Mouse (Mus musculus) spleen, postnatal 14 days (tissue): Measurements from ENCODE around the gene Csnk1g2.

ENCODE experiments used
- DNase-seq, 2 experiments: peaks; one replicate each; pipeline ENCODE4 v3.0.0; 2021 to 2022; ENCODE audit warnings: low spot score in 2 of 2

The Csnk1g2 gene

DNA sequence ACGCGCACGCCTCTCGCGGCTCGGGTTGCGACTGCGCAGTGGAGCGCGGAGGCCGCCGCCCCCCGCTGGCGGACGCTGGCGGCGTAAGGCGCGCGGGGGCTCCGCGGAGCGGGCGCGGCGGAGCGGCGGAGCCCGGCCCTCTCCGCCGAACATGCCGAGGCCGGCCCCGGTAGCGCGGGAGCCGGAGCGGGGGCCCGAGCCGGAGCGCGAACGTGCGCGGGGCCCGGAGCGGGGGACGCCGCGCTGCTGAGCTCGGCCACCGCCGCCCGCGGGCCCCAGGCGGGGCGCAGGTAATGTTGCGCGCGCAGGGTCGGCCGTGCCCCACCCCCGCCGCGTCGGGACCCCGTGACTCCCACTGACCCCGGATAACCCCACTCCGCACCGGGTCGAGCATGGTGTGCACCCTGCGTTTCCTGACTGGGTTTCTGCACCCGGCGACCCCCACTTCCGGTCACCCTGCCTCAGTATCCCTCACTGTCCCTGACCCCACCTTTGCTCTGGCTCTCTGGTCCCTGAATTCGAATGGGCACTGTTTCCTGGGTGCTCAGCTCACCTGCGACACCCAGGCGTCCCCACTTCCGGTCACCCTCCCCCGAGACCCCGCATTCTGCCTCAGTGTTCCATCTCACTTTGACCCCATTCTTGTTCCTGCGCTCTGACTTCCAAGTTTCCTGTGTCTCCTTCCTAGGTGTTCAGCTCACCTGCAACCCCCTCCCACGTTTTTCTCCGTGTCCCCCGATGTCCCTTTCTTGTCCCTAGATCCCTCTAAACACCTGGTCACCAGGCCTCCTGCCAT is at the start of gene Csnk1g2:
Gene Csnk1g2 (plus strand): TSS at position 178 of the 796 bp plus-strand sequence.
- peak; percentile 48 to 70 for DNase-seq

DNA sequence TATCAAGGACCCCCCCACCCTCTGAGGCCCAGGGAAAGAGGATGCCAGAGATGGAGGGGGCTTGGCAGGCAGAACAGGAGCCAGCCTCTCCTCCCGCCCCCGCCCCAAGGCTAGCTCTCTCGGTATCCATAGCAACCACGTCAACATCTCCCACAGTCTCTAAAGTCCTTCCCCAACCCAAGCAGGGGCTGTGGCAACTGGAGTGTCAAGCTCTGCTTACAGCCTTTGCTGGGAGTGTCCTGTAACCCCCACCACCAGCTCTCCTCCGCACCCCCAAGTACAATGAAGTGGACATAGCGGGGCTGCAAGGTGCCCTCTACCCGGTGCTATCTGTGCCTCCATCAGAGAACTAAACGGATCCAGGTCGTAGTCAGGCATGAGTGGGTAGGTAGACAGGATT is 48.7 kb upstream of the Csnk1g2 start:
- no peak for DNase-seq

DNA sequence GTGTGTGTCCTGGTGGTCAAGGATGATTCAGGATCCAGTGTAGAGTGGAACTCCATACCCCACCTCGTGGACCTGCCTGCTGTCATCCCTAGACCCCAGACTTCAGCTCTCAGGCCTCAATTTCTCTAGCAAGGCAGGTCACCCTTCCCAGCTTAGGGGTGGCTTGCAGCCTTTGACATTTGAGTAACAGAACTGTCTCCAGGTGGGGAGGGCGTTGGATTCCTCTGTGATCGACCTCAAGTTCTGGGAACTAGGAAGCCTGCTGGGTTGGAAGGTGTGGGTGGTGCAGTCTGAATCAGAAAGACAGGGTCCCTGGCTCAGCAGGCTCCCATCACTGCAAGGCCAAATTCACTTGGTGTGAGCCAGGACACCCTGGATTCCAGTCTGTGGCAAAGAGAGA is 47.7 kb upstream of the Csnk1g2 start:
- no peak for DNase-seq

DNA sequence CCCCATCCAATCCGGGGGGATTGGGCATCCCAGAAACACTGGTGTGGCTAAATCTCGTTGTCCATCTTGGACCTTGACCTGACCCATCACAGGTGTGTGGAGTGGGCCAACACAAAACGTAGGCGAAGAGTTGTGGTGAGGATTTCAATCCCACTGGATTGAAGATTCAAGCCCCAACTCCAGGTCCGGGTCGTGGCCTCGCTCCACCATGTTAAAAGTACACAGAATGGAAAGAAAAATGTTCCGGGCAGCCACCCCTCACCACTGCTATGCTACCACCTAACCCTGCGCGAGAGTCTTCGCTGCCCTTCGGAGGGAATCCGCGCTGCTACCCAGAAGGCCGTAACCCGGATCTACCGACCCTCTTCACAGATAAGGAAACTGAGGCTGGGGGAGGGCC is 46.7 kb upstream of the Csnk1g2 start:
- DNase-seq = no peak

DNA sequence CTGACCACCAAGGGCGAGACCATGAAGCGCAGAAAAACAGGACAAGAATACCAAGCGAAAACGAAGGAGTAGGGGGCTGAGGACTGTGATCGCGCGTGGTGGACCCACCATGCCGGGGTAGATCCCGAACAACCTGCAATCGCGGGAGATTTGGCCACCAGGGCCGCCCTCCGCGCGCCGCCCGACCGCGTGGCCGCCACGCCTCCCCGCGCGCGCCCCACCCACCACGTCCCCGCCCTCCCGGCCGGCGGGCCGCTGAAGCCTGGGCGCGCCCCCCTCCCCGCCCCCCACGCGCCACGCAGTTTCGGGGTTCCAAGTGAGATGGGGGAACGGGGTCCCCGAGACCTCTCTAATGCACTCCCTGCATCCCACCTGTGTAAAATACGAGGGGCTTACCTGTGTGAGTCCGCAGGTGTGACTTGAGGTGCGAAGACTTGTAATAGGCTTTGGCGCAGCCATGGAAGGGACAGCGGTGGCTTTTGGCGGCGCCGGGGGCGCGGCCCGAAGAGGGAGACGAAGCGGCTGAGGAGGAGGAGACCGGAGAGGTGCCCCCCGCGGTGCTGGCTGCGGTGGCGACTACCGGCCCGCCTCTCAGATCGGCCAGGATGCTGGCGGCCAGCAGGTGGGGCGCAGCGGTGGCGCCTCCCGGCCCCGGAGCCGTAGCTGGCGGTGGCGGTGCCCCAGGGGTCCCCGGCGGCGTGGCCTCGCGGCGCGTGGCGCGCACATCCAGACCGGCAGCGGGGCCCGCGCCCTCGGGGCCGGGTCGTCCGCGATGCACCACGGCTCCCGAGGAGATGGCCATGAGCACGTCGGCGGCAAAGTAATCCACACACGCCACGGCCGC is 46.1 kb upstream of the Csnk1g2 start:
- DNase-seq = peak; percentile 55 to 69

DNA sequence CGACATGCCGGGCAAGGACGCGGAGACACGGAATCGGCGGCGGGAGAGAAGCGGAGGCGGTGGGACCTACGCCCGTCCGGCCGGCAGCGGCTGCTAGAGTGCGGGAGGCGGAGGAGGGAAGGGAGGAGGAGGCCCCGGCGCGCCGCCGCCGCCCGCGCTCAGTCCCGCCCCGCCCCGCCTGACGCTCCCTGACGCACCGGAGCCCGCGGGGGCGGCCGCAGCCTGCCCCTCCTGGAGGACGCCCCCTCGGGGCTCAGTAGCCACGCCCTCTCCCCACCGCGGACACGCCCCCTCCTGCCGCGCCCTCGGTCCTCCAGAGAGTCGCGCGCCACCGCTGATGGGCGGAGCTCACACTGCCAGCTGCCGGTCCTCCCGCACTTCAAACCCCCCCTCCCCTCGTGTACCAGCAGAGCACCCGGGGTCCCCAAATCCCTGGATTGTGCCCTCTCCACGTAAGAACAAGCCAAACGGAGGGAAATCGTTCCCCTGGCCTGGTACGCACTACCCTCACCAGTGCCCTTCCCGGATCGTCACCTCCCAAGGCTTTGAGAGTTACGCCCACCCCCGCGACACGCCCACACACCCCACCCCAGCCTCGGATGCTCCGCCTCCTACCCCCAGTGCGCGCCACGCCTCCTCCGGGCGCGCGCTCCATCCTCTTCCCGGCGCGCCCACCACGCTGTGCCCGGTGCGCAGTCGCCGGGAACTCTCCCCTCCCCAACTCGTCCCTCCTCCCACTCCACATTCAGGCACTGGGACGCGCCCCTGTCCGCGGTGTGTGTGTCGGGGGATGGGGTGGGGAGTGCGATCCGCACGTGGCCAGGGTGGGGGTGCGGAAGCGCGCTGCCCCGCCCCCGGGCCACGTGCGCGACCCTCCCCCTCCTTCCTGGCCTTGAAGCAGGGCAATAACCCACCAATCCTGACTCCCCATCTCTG is 45.2 kb upstream of the Csnk1g2 start, which contains the start of gene Klf16:
Gene Klf16 (minus strand): TSS at position 127 of the 936 bp plus-strand sequence.
- DNase-seq = peak; percentile 99

DNA sequence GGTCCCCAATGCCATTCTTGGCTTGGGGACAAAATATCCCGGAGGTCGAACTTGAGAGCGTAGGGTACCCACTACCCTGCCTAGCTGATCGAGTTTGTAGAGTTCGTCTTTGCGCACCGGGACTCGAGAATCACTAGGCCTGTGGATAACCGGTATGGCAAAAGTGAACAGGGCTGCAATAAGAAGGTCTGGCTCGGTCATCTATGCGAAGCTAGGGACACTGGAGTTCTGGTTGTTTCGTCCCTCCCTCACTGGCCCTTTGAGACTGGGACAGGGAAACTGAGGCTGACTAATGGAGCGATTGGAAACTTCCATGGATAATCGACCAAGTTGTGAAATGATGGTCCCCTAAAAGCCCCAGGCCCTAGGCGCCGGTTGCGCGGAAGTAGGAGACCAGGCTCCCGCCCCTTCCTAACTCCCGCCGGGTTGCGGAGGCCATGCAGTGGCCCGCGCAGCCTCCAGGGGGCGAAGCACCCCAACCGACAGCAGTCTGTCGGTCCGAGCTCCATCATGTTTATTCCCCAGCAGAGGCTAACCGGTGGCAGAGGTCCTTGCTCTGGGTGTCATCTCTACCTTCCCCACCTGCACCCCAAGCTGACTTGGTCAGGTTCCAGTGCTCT is 44.4 kb upstream of the Csnk1g2 start:
- peak; percentile 80 to 84 for DNase-seq

DNA sequence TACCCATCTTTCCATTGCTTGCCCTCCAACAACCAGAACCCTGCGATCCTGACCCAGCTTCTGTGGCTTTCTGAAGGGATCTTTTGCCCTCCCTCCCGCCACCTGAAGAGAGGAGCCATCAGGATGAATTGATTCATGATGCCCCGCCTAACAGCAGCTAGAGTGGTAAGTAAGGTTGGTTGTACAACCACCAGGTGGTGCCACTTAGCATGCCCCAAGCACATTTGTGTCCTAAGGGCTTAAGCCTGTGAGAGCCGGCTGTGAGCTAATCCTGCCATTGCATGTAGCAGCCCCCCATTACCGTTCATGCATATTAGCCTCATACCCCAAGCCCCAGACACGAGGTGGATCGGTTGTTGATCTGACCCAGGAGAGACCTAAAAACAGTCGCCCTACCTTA is 43.7 kb upstream of the Csnk1g2 start:
- DNase-seq = peak; percentile 60 to 78

DNA sequence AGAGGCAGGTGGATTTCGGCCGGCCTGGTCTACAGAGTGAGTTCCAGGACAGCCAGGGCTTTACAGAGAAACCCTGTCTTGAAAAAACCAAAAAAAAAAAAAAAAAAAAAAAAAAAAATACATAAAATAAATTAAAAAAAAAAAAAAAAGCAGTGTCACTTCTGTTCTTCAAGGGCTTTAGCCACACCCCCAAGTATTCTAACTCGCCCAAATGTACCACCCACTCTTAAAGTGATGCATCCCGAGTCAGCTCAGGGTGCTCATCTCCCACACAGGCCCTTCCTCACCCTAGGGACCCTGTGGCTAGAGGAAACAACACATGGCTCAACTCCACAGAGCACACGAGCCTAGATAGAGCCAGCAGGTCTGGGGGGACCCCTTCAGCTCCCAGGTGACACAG is 39.6 kb upstream of the Csnk1g2 start:
- DNase-seq = no peak

DNA sequence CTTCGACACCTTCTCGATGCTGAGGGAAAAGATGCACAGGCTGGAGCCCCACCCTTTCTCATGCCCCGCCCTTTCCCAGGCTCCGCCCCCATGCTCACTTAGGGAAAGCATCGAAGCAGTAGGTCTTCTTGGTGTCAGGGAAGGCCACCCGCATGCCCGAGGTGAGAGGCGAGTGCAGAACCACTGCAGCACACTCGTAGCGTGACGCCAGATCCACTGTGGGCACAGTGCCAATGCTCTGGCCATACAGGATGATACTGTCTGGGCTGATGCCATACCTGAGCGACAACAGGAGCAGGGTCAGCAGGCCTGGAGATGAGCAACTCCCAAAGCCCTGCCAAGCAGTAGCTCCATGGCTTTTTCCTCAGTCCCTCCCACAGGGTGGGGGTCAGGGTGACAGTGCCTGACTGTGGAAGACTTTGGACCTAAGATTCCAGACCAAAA is 38.6 kb upstream of the Csnk1g2 start:
- no peak for DNase-seq

DNA sequence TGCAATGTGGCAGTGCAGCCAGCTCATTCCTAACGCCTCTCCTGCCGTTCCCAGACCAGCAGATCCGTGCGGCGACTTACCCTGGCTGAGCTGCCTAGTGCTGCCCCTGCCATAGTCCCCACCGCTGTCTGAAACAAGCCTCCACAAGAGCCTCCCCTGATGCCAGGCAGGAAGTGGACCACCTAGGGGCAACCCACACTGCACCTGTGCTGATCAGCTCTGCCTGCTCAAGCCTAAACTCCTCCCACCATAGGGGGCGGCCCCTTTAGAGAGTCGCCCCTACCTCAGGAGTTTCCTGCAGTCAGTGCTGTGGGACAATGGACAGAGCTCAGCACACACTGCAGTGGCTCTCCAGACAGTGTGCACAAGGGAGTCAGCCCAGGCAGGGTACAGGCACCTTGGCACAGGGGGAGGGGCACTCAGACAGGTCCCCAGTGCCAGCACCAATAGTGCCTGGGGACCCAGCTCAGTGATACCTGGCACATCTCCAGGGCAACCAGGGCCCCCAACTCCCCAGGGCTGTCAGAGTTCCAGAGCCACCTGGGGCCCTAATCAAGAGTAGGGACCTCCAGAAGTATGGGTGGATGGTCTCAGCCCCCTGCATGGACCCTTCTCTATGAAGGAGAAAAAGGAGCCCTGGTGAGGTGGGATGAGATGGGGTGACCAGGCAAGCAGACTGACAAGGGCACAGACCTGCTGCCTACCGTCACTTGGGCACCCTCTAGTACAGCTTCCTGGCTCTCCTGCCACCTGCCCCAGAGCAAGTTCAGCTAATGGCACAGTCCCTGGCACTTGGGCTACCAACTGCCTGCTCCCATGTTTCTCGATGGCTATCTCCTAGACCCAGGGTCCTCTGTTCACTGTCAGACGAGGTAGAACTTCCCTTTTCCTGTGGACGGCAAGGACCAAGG is 37.7 kb upstream of the Csnk1g2 start:
- no peak for DNase-seq

DNA sequence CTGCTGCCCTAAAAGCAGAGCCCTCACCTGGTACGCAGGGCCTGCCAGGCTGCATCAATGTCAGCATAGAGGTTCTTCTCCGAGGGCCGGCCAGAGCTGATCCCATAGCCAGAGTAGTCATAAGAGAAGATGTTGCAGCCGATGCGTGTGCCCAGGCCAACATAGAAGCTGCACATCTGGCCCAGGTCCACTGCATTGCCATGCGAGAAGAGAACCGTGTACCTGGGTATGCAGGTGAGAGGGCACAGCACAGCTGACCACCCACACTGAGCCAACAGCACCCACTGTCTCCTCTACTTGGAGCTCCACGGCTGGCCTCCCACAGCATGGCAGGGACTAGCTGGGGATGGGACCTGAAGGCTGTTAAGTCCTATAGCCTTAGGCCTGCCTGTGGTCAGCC is 37.1 kb upstream of the Csnk1g2 start:
- DNase-seq = no peak

DNA sequence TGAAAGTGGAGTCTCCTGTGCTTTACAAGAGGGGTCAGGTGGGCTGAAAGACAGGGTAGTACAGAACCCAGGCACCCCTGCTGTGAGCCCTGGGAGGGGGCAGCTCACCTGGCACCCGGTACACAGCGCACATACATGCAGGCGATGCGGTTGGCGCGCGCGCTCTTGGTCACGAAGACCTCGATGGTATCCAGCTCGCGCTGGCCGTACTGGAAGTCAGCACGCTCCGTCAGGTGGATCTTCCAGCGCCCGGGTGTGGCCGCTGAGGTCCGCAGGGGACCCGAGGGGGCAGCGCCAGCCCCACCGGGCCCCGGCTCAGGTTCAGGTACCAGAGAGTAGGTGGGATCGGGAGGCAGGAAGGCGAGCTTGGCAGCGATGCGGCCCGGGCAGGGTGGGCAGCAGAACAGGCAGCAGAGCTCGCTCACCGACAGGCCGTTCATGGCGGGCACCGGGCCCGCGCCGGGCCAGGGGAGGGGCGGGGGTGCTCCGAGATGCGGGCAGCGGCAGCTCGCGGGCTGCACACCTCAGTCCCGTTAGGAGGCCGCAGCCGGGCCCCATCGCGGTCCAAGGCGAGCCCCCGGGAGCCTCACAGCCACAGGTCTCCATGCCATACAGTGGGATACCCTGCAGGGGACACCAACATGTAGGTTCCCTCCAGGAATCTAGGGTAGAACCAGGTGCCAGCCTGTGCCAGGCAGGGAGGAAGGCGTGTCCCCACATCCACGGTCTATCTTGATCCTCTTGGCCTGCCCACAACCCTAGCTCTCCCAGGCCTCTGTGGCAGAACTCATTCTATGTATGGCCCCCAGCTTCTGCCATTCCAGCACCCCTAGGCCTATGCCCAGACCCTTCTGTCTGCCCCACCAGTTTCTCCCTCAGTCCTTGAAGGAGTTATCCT is 36.0 kb upstream of the Csnk1g2 start:
- DNase-seq = no peak

DNA sequence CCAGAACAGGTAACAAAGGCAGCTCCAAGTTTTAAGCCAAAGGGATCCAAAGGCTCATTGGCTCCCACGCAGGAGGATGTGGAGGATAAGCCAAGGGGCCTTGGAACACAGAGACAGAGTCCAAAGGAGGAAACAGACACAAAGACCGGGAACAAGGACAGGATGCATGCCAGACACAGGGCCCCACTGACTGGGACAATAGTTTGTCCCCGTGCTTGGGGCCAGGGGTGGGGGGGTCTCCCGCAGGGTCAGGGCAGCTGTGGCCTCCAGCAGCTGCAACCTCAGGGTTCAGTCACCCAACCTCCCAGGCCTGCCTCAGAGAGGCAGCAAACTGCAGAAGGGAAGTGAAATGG is 35.4 kb upstream of the Csnk1g2 start:
- no peak for DNase-seq

DNA sequence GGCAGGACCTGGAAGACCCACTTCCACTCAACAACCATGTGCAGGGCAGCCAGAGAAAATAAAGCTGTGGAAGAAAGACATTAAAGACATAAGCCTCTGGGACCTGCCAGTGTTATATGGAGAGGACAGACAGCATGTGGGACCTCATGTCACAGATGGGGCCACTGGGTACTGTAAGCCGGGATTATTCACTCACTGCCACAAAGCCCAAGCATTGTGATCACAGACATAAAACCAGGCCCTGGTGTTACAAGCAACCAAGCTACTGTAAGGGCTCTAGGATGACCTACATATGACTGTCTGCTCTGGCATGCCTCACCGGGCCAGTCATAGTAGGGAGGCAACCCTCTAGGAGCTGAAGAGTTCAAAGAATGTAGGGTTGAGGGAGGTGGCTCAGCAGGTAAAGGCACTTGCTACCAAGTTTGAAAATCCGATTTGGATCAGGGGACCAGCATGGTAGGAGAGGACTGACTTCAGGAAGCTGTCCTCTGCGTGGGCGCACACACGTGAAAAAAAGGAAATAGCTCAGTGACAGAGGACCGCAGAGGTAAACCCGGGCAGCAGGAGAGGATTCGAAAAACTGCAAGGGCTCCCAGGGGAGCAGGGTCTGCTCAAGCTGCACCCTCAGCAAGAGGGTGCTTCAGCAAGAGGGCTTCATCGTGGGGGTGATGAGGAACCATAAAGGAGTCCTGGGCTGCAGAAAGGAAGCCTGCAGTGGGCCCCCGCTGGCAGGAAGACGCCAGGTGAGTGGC is 33.3 kb upstream of the Csnk1g2 start:
- DNase-seq = peak; percentile 42 to 55

DNA sequence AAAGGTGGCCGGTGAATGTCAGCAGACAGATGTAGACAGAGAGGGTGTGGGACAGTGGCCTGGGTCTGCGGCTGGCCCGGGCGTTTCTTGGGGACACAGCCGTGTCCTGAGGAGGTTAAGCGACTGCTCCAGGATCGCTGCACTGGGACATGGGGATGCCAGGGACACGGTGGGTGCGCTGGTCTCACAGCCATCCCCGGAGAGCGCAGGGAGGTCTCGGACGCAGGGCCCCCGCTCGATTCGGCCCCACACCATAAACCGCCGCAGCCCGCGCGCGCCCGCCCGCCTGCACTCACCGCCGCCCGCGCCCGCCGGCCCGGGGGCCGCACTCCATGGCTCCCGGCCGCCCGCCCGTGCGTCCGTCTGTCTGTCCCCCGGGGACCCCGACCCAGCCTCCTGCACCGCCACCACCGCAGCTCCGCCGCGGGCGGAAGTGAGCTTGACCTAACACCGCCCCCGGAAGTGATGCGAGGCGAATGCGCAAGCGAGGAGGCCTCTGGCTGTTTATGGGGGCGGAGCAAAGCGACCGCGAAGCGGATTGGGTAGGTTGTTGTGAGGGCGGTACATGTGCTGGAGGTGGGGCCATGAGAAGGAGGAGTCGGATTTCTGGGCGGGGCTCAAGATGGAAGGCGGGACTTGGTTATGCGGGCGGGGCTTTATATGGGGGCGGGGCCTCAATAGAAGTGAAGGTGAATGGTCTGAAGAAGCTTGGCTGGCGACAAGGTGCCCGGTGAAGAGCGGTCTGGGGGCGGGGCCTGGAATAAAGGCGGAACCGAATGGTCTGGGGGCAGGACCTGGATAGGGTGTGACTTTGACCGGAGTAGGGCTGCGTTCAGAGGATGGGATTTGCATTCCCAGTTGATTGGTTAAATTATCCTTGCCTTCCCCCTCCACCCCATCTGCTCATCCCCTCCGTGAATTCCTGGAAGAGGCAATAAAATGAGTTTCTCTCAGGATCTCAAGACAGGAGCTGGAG is 32.5 kb upstream of the Csnk1g2 start, which contains the start of gene Abhd17a:
Gene Abhd17a (minus strand): TSS at position 463 of the 976 bp plus-strand sequence.
- peak; percentile 88 to 94 for DNase-seq

DNA sequence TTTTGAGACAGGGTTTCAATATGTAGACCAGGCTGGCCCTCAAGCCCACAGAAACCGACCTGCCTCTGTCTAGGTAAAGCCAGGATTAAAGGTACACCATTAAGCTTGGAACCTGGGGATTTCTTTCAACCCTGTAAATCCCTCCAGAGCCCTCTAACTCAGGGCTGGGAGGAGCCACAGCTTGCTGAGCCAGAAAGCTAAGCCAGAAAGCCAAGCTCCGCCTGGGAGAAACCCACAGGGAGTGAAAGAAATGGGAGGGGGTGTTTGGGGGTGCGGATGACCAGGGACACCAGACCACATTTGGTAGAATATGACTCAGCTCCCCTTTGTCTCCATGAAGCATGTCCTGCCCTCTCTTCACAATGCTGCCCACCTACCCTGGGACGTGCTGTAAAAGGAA is 26.3 kb upstream of the Csnk1g2 start:
- DNase-seq = no peak
